Mouse (Mus musculus) forebrain, embryonic 15.5 days (tissue): Measurements from ENCODE around the gene Rad51b. TPM values are rescaled to one million over a fixed set of nuclear protein-coding genes. Genes with fewer than 3 reads are reported as not detected.

Source experiments
- ATAC-seq: fragments of 200-750 bp; cut with Nextera tagmentation; replicated peaks from 2 replicates; pipeline ENCODE4 v1.8.0; 2017; ENCODE audit warnings: mild to moderate bottlenecking, moderate TSS enrichment, moderate library complexity
- H3K27ac ChIP-seq: fragments of 300-500 bp; sonication (generic); replicated peaks from 2 replicates; pipeline ENCODE4 v1.5.1; 2015; ENCODE audit warnings: mild to moderate bottlenecking, inconsistent platforms
- H3K27me3 ChIP-seq: fragments of 300-500 bp; sonication (generic); 2 replicates; pipeline ENCODE4 v1.6.1; 2015; ENCODE audit warnings: inconsistent platforms
- H3K36me3 ChIP-seq: fragments of 300-500 bp; sonication (generic); 2 replicates; pipeline ENCODE4 v1.6.1; 2015; ENCODE audit warnings: mild to moderate bottlenecking, inconsistent platforms
- H3K4me1 ChIP-seq: fragments of 300-500 bp; sonication (generic); 2 replicates; pipeline ENCODE4 v1.6.1; 2015; ENCODE audit warnings: inconsistent platforms
- H3K4me2 ChIP-seq: fragments of 300-500 bp; sonication (generic); replicated peaks from 2 replicates; pipeline ENCODE4 v1.6.1; 2015; ENCODE audit warnings: mild to moderate bottlenecking, inconsistent platforms
- H3K4me3 ChIP-seq: fragments of 300-500 bp; sonication (generic); 2 replicates; pipeline ENCODE4 v1.5.1; 2015; ENCODE audit warnings: mild to moderate bottlenecking, inconsistent platforms
- H3K9ac ChIP-seq: fragments of 300-500 bp; sonication (generic); replicated peaks from 2 replicates; pipeline ENCODE4 v1.6.1; 2015; ENCODE audit warnings: mild to moderate bottlenecking, inconsistent platforms
- H3K9me3 ChIP-seq: fragments of 300-500 bp; sonication (generic); 2 replicates; pipeline ENCODE4 v1.6.1; 2016; ENCODE audit warnings: inconsistent platforms
- WGBS: fragments of 180-500 bp; shearing (Covaris S2); methylation state at CpG from one replicate; pipeline ENCODE4 v1.1.7; 2015; ENCODE audit warnings: mixed read lengths; 5-methylcytosine and 5-hydroxymethylcytosine counted together
- polyA plus RNA-seq: library from polyadenylated mRNA; unstranded; fragments of >200 nt; fragmentation: Nextera tagmentation; extraction: Ambion mirVana; gene quantifications from 2 replicates; pipeline ENCODE4 v1.2.1, GENCODE M21; 2015

Rad51b gene
- polyA plus RNA-seq, 1 experiment from 2014 or later: 3.0 TPM

- H3K9me3 ChIP-seq: no peaks in the 10 kb centered on the region
Observed at GRCm38 (mm10) chr12:79812838-79813563, 515.9 kb downstream of the Rad51b start.

DNA sequence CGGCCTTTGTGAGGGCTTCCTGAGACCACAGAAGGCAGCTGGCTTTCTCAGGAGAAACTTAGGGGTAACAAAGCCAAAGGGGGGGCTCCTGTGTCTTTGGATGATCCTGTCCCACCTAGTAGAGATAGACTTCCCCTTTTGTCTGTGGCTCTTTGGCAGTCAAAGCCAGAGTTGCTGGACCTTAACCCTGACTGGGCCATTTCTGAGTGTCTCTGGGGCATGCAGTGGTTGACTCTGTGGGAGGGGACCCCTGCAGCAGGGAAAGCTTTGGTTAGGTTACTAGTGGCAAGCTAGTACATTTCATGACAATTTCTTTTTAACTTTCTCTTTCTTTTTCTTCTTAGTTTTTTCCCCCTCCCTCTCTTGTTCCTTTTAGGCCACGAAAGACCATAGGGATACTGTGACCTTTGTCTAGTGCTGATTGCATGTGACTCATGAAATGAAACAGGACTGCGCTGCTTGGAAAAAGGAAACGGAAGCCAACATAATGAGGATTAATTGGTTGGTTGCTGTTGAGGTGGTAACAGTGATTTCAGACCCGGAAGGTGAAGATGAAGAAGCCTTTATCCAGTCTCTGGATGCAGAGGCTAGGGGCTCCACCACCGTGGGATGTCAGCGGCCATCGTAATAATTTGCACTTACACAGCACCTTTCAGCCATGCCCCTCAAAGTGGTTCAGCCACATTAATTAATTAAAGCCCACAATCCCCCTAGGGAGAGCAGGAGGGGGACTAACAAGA, 516.7 kb downstream of the Rad51b start:
- Histone ChIP-seq H3K4me3 (no peak overlapping the region), H3K27ac (no peak overlapping the region), H3K9me3 (no peaks in the 10 kb centered on the region), H3K4me1 (peaks cover 14% of the 10 kb centered on the region), H3K4me2 (peak overlapping the region; percentile 14; the same call in 1 of the 2 replicates), H3K27me3 (no peaks in the 10 kb centered on the region), H3K9ac (no peak overlapping the region), H3K36me3 (no peaks in the 10 kb centered on the region)
- WGBS: 11% methylated on average over 8 of the region's 8 CpGs
- no peak for ATAC-seq

More at GRCm38 (mm10) chr12:79812838-79813563, 515.9 kb downstream of the Rad51b start:
- no peaks in the 10 kb centered on the region for H3K27me3 ChIP-seq
- no peak overlapping the region for H3K4me2 ChIP-seq
- H3K4me1 ChIP-seq: peaks cover 16% of the 10 kb centered on the region
- H3K27ac ChIP-seq: no peak overlapping the region
- no peaks in the 10 kb centered on the region for H3K36me3 ChIP-seq
- WGBS: 36% methylated on average over 18 of the region's 18 CpGs
- ATAC-seq: no peak
- H3K9ac ChIP-seq: no peak overlapping the region
- no peak overlapping the region for H3K4me3 ChIP-seq

- H3K4me3 ChIP-seq: no peak overlapping the region
- 14% methylated on average over 20 of the region's 20 CpGs for WGBS
- no peaks in the 10 kb centered on the region for H3K27me3 ChIP-seq
- H3K9me3 ChIP-seq: no peaks in the 10 kb centered on the region
- H3K4me1 ChIP-seq: peaks cover 14% of the 10 kb centered on the region
- H3K36me3 ChIP-seq: no peaks in the 10 kb centered on the region
- H3K27ac ChIP-seq: no peak overlapping the region
- H3K4me2 ChIP-seq: peak overlapping the region; percentile 14; the same call in 1 of the 2 replicates
- no peak overlapping the region for H3K9ac ChIP-seq
- no peak for ATAC-seq
Observed at GRCm38 (mm10) chr12:79814312-79815091, 517.4 kb downstream of the Rad51b start.

DNA sequence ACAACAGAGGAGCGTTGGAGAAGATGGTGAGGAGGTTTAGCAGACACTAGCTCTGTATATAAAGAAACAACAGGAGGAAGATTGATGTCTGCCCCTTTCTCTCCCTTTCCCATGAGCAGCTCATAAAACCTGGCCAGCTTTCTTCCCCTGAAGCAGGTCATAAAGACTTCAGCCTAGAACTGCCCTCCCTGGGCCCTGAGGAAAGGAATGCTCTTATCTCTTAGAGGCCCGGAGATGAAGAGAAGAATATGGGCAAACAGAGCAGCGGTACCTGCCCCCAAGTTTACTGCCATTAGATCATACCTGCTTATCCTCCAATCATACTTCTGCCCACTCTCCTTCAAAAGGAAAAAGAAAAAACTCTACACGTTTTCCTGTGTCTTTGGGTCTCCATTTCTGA, 519.2 kb downstream of the Rad51b start:
- H3K9me3 ChIP-seq: no peaks in the 10 kb centered on the region
- H3K27me3 ChIP-seq: no peaks in the 10 kb centered on the region
- H3K4me2 ChIP-seq: no peak overlapping the region
- no peak overlapping the region for H3K4me3 ChIP-seq
- peaks cover 14% of the 10 kb centered on the region for H3K4me1 ChIP-seq
- 87% methylated on average over 4 of the region's 4 CpGs for WGBS
- no peak overlapping the region for H3K9ac ChIP-seq
- ATAC-seq: no peak
- no peaks in the 10 kb centered on the region for H3K36me3 ChIP-seq
- no peak overlapping the region for H3K27ac ChIP-seq

- H3K4me1 ChIP-seq: 0 out of 2 replicates have a peak, but pooled peaks cover 4% of the 10 kb centered on the region
- 76% methylated on average over 8 of the region's 8 CpGs for WGBS
- no peak overlapping the region for H3K4me2 ChIP-seq
- H3K36me3 ChIP-seq: no peaks in the 10 kb centered on the region
- no peaks in the 10 kb centered on the region for H3K27me3 ChIP-seq
- ATAC-seq: no peak
- H3K4me3 ChIP-seq: no peak overlapping the region
- no peaks in the 10 kb centered on the region for H3K9me3 ChIP-seq
- no peak overlapping the region for H3K9ac ChIP-seq
- no peak overlapping the region for H3K27ac ChIP-seq
Observed at GRCm38 (mm10) chr12:79820228-79820958, 523.3 kb downstream of the Rad51b start.

DNA sequence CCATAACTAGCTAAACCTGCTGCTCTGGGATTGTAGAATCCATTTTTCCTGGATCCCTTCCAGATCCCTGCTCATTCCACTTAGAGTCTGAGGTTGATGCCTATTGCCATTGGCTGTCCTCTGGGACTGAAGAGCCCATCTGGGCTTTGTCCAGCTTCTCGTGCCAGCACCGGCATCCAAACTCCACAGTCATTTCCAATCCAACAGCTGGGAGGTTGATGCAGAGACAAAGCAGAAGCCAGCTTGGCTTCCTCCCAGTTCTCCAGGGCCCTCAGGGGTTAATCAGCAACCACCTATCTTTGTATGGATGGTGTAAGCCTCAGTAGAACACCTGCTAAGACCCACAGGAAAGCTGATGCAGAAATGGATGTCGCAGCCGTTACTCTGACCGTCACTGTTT, 524.8 kb downstream of the Rad51b start:
- Histone ChIP-seq H3K9ac (no peak overlapping the region), H3K27ac (no peak overlapping the region), H3K4me2 (no peak overlapping the region), H3K4me3 (no peak overlapping the region), H3K36me3 (no peaks in the 10 kb centered on the region), H3K4me1 (peaks cover 9% of the 10 kb centered on the region), H3K9me3 (no peaks in the 10 kb centered on the region), H3K27me3 (no peaks in the 10 kb centered on the region)
- ATAC-seq: no peak
- 68% methylated on average over 5 of the region's 5 CpGs for WGBS

GRCm38 (mm10) chr12:79822401-79822800, 525.3 kb downstream of the Rad51b start:
- Histone ChIP-seq H3K9ac (no peak overlapping the region), H3K4me1 (peaks cover 9% of the 10 kb centered on the region), H3K9me3 (no peaks in the 10 kb centered on the region), H3K4me3 (no peak overlapping the region), H3K27ac (no peak overlapping the region), H3K36me3 (no peaks in the 10 kb centered on the region), H3K4me2 (no peak overlapping the region), H3K27me3 (no peaks in the 10 kb centered on the region)
- 79% methylated on average over 2 of the region's 2 CpGs for WGBS
- no peak for ATAC-seq

GRCm38 (mm10) chr12:79825922-79826321, 528.8 kb downstream of the Rad51b start:
- H3K27ac ChIP-seq: no peak overlapping the region
- no peak for ATAC-seq
- no peaks in the 10 kb centered on the region for H3K36me3 ChIP-seq
- 4% methylated on average over 7 of the region's 7 CpGs for WGBS
- H3K4me1 ChIP-seq: peaks cover 9% of the 10 kb centered on the region
- no peak overlapping the region for H3K4me2 ChIP-seq
- H3K4me3 ChIP-seq: no peak overlapping the region
- no peaks in the 10 kb centered on the region for H3K9me3 ChIP-seq
- H3K27me3 ChIP-seq: no peaks in the 10 kb centered on the region
- H3K9ac ChIP-seq: no peak overlapping the region

DNA sequence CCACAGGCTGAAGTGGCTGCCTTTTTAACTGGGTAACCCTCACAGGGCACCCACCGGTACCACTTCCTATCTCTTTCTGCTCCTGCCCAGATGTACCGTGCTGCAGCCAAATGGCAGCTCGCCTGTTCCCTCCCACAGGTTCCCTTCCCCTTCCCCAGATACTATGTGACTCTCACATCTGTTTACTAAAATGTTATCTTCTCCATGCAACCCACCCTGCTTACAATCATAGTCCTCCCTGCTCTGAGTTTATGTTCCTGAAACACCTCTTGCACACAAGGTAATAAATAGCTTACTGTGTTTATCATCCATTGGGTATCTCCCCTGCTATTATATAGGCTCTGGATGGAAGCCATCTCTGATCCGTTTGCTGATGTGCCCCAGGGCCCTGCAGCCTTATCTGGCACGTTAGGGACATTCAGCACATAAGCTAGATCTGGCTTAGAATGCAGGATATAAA, 530.2 kb downstream of the Rad51b start:
- Histone ChIP-seq H3K27ac (no peak overlapping the region), H3K36me3 (no peaks in the 10 kb centered on the region), H3K4me2 (no peak overlapping the region), H3K4me3 (no peak overlapping the region), H3K4me1 (peaks cover 6% of the 10 kb centered on the region), H3K9me3 (no peaks in the 10 kb centered on the region), H3K9ac (no peak overlapping the region), H3K27me3 (no peaks in the 10 kb centered on the region)
- ATAC-seq: no peak
- 62% methylated on average over 5 of the region's 5 CpGs for WGBS

GRCm38 (mm10) chr12:79827735-79828134, 530.7 kb downstream of the Rad51b start:
- Histone ChIP-seq H3K4me1 (peaks cover 6% of the 10 kb centered on the region), H3K36me3 (no peaks in the 10 kb centered on the region), H3K9me3 (no peaks in the 10 kb centered on the region), H3K4me3 (no peak overlapping the region), H3K9ac (no peak overlapping the region), H3K27ac (no peak overlapping the region), H3K27me3 (no peaks in the 10 kb centered on the region), H3K4me2 (no peak overlapping the region)
- WGBS: 51% methylated on average over 4 of the region's 4 CpGs
- no peak for ATAC-seq

- no peaks in the 10 kb centered on the region for H3K9me3 ChIP-seq
- H3K9ac ChIP-seq: no peak overlapping the region
- 0 out of 2 replicates have a peak overlapping the region, but pooled peaks have one; percentile 19 for H3K27ac ChIP-seq
- no peaks in the 10 kb centered on the region for H3K27me3 ChIP-seq
- no peak overlapping the region for H3K4me3 ChIP-seq
- 50% methylated on average over 1 of the region's 1 CpGs for WGBS
- ATAC-seq: no peak
- H3K36me3 ChIP-seq: no peaks in the 10 kb centered on the region
- H3K4me2 ChIP-seq: no peak overlapping the region
- H3K4me1 ChIP-seq: peaks cover 6% of the 10 kb centered on the region
Observed at GRCm38 (mm10) chr12:79830686-79831085, 533.6 kb downstream of the Rad51b start.
